Mouse (Mus musculus): ENCODE measurements around the gene Nlrp4c. TPM values are rescaled to one million over a fixed set of nuclear protein-coding genes. Genes with fewer than 3 reads are reported as not detected.

Nlrp4c gene
- total and polyA plus RNA-seq, 3 experiments: not detected

DNA sequence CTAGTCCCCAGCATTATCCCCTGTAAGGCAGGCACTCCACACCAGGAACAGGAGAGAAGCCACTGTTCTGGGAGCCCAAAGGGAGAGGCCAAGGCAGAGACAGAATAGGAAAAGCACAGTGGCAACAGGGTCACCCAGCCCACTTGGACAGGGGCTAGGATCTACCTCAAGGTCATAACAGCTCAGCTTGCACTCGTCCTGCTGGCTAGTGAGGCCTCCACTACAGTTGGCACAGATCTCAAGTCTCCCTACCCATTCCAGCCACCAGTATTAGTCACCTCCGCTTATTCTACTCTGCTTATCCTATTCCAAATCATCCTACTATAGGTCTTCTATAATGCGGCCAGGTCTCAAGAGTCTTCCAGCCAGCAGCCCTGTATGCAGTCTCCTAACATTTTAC is 108.2 kb downstream of the Nlrp4c start (continued):
- TF ChIP-seq MEF2A (IDR thresholded peaks at IDR 0.05; ENCODE audit: extremely low read depth, insufficient replicate concordance, low read depth, low read length, poor library complexity, severe bottlenecking): no peak

DNA sequence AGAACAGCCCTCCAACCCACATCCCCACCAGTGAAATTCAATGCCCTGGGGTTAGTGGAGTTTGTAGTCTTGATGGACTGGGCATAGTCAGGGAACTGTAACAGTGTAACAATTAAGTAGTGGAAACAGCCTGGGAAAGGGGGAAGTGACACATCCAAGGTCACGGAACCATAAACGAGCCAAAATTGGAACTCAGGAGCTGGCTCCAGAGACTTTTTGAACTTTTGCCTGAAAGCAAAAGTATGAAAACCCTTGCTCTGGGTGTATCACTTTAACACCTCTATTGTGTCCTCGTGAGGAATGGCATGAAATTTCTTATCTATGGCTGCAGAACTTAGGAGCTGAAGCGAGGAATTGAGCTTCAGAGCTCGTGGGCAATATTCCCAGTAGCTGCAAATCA is 109.2 kb downstream of the Nlrp4c start:
- Histone ChIP-seq H3K27me3 (ENCODE audit: control insufficient read depth in 1 of 2, insufficient read depth in 2 of 2, low read length in 2 of 2) (no peaks in the 10 kb centered on the region), H3K9ac (ENCODE audit: control insufficient read depth, low read depth, low read length, poor library complexity, severe bottlenecking) (peak overlapping the region; percentile 99), H3K36me3 (ENCODE audit: control insufficient read depth in 1 of 2, insufficient read depth in 2 of 2, low read length in 2 of 2) (peaks cover 0 to 12% of the 10 kb centered on the region in 2 experiments; a peak in 2 of 4 replicates), H3K79me2 (ENCODE audit: control insufficient read depth, insufficient read depth, low read length, poor library complexity) (peaks cover 60% of the 10 kb centered on the region), H3K9me3 (replicated peaks; ENCODE audit: insufficient read depth, low read length) (no peaks in the 10 kb centered on the region), H3K4me3 (ENCODE audit: control insufficient read depth in 1 of 2, insufficient read depth in 1 of 2, low read depth in 2 of 2, low read length in 2 of 2) (no peak overlapping the region), H3K27ac (ENCODE audit: control insufficient read depth, low read depth, low read length) (no peak overlapping the region), H3K4me1 (ENCODE audit: control insufficient read depth in 1 of 2, insufficient read depth in 2 of 2, low read length in 2 of 2) (peaks cover 0 to 26% of the 10 kb centered on the region in 2 experiments)
- DNase-seq (ENCODE audit: low read depth, low spot score): no peak
- TF ChIP-seq CTCF (IDR thresholded peaks at IDR 0.05 in 2 of 3, conservative IDR thresholded peaks at IDR 0.05 in 1 of 3; ENCODE audit: control insufficient read depth in 1 of 3, insufficient read depth in 1 of 3, low read depth in 2 of 3, low read length in 3 of 3, poor library complexity in 1 of 3, severe bottlenecking in 1 of 3): no peak
- TF ChIP-seq JUND (IDR thresholded peaks at IDR 0.05; ENCODE audit: low read depth, low read length): no peak
- no peak for TF ChIP-seq SIN3A (IDR thresholded peaks at IDR 0.05; ENCODE audit: low read length)
- no peak for TF ChIP-seq ZKSCAN1 (IDR thresholded peaks at IDR 0.05; ENCODE audit: low read depth, low read length)
- no peak for TF ChIP-seq MAFK (IDR thresholded peaks at IDR 0.05; ENCODE audit: borderline replicate concordance, low read depth, low read length)
- TF ChIP-seq E2F4 (IDR thresholded peaks at IDR 0.05; ENCODE audit: borderline replicate concordance, low read depth, low read length): no peak
- TF ChIP-seq SMC3 (IDR thresholded peaks at IDR 0.05; ENCODE audit: low read depth, low read length): no peak
- TF ChIP-seq POLR2AphosphoS5 (IDR thresholded peaks at IDR 0.05; ENCODE audit: borderline replicate concordance, low read depth, low read length): no peak
- no peak for TF ChIP-seq MYB (IDR thresholded peaks at IDR 0.05; ENCODE audit: low read depth, low read length)
- no peak for TF ChIP-seq TBP (IDR thresholded peaks at IDR 0.05; ENCODE audit: low read depth, low read length)
- TF ChIP-seq USF1 (IDR thresholded peaks at IDR 0.05; ENCODE audit: low read depth, low read length): no peak
- no peak for TF ChIP-seq MAZ (IDR thresholded peaks at IDR 0.05; ENCODE audit: low read depth, low read length)
- TF ChIP-seq CHD1 (IDR thresholded peaks at IDR 0.05; ENCODE audit: low read depth, low read length): no peak
- no peak for TF ChIP-seq MEF2A (IDR thresholded peaks at IDR 0.05; ENCODE audit: extremely low read depth, insufficient replicate concordance, low read depth, low read length, poor library complexity, severe bottlenecking)
- no peak for TF ChIP-seq HCFC1 (IDR thresholded peaks at IDR 0.05; ENCODE audit: low read depth, low read length)
- TF ChIP-seq POLR2A (IDR thresholded peaks at IDR 0.05; ENCODE audit: control insufficient read depth in 1 of 2, insufficient read depth in 1 of 2, low read depth in 1 of 2, low read length in 2 of 2, poor library complexity in 1 of 2): no peak

Other genes with a start within 250 kb of the Nlrp4c start
- not detected in 2 replicates for gene Vmn1r63, start 239.7 kb upstream of the Nlrp4c start, total RNA-seq (2012; rRNA removed)
- gene Vmn1r63, start 239.7 kb upstream of the Nlrp4c start, polyA plus RNA-seq (2012; ENCODE audit: insufficient read depth in 1 of 2, insufficient read length in 2 of 2, low read depth in 1 of 2, low replicate concordance in 2 of 2, missing spikeins in 1 of 2): not detected
- not detected in 2 replicates for gene Vmn1r64, start 160.6 kb upstream of the Nlrp4c start, total RNA-seq (2012; rRNA removed)
- gene Vmn1r64, start 160.6 kb upstream of the Nlrp4c start, polyA plus RNA-seq (2012; ENCODE audit: insufficient read depth in 1 of 2, insufficient read length in 2 of 2, low read depth in 1 of 2, low replicate concordance in 2 of 2, missing spikeins in 1 of 2): not detected
- not detected in 2 replicates for gene Vmn1r65, start 34.2 kb upstream of the Nlrp4c start, total RNA-seq (2012; rRNA removed)
- not detected for gene Vmn1r65, start 34.2 kb upstream of the Nlrp4c start, polyA plus RNA-seq (2012; ENCODE audit: insufficient read depth in 1 of 2, insufficient read length in 2 of 2, low read depth in 1 of 2, low replicate concordance in 2 of 2, missing spikeins in 1 of 2)
- 19.3 and 22.7 TPM in 2 replicates for gene Zfp787, start 110.8 kb downstream of the Nlrp4c start, total RNA-seq (2012; rRNA removed)
- 10 to 100 TPM in 1 of 2 experiments, not detected in 1; 28.8 TPM for gene Zfp787, start 110.8 kb downstream of the Nlrp4c start, polyA plus RNA-seq (2012; ENCODE audit: insufficient read depth in 1 of 2, insufficient read length in 2 of 2, low read depth in 1 of 2, low replicate concordance in 2 of 2, missing spikeins in 1 of 2)
- gene Zfp444, start 127.1 kb downstream of the Nlrp4c start, total RNA-seq (2012; rRNA removed): 16.2 and 18.2 TPM in 2 replicates
- gene Zfp444, start 127.1 kb downstream of the Nlrp4c start, polyA plus RNA-seq (2012; ENCODE audit: insufficient read depth in 1 of 2, insufficient read length in 2 of 2, low read depth in 1 of 2, low replicate concordance in 2 of 2, missing spikeins in 1 of 2): 10 to 100 TPM in 1 of 2 experiments, not detected in 1; 24.2 TPM
- not detected in 2 replicates for gene Galp, start 151.9 kb downstream of the Nlrp4c start, total RNA-seq (2012; rRNA removed)
- not detected for gene Galp, start 151.9 kb downstream of the Nlrp4c start, polyA plus RNA-seq (2012; ENCODE audit: insufficient read depth in 1 of 2, insufficient read length in 2 of 2, low read depth in 1 of 2, low replicate concordance in 2 of 2, missing spikeins in 1 of 2)
- not detected in 2 replicates for gene Zscan5b, start 177.1 kb downstream of the Nlrp4c start, total RNA-seq (2012; rRNA removed)
- gene Zscan5b, start 177.1 kb downstream of the Nlrp4c start, polyA plus RNA-seq (2012; ENCODE audit: insufficient read depth in 1 of 2, insufficient read length in 2 of 2, low read depth in 1 of 2, low replicate concordance in 2 of 2, missing spikeins in 1 of 2): not detected
- not detected in 2 replicates for gene Epp13, start 207.5 kb downstream of the Nlrp4c start, total RNA-seq (2012; rRNA removed)
- gene Epp13, start 207.5 kb downstream of the Nlrp4c start, polyA plus RNA-seq (2012; ENCODE audit: insufficient read depth in 1 of 2, insufficient read length in 2 of 2, low read depth in 1 of 2, low replicate concordance in 2 of 2, missing spikeins in 1 of 2): under 1 TPM in 1 of 2 experiments, not detected in 1; 0.14 TPM
- 3.4 and 3.9 TPM in 2 replicates for gene Zfp667, start 241.4 kb downstream of the Nlrp4c start, total RNA-seq (2012; rRNA removed)
- 1 to 10 TPM in 1 of 2 experiments, not detected in 1; 5.3 TPM for gene Zfp667, start 241.4 kb downstream of the Nlrp4c start, polyA plus RNA-seq (2012; ENCODE audit: insufficient read depth in 1 of 2, insufficient read length in 2 of 2, low read depth in 1 of 2, low replicate concordance in 2 of 2, missing spikeins in 1 of 2)